Mouse (Mus musculus) limb, embryonic 10.5 days (tissue): ENCODE measurements around the gene Stoml1. TPM values are rescaled to one million over a fixed set of nuclear protein-coding genes. Genes with fewer than 3 reads are reported as not detected.

Experiments used
- DNase-seq: peaks from one replicate; pipeline ENCODE4 v3.0.0-alpha.2; 2017; ENCODE audit warnings: low spot score
- H3K27ac ChIP-seq: fragments of 300-500 bp; sonication (generic); 2 replicates; pipeline ENCODE4 v1.5.1; 2016; ENCODE audit warnings: mild to moderate bottlenecking
- H3K27me3 ChIP-seq: fragments of 300-500 bp; sonication (generic); 2 replicates; pipeline ENCODE4 v1.6.1; 2016; ENCODE audit warnings: low read depth, mild to moderate bottlenecking; ENCODE audit not compliant: poor library complexity, severe bottlenecking
- H3K36me3 ChIP-seq: fragments of 300-500 bp; sonication (generic); 2 replicates; pipeline ENCODE4 v1.6.1; 2016; ENCODE audit warnings: mild to moderate bottlenecking, moderate library complexity
- H3K4me1 ChIP-seq: fragments of 300-500 bp; sonication (generic); 2 replicates; pipeline ENCODE4 v1.6.1; 2016
- H3K4me3 ChIP-seq: fragments of 300-500 bp; sonication (generic); 2 replicates; pipeline ENCODE4 v1.5.1; 2016; ENCODE audit warnings: mild to moderate bottlenecking, moderate library complexity
- H3K9me3 ChIP-seq: fragments of 300-500 bp; sonication (generic); replicated peaks from 2 replicates; pipeline ENCODE4 v1.6.1; 2016; ENCODE audit warnings: mild to moderate bottlenecking
- WGBS: fragments of 180-500 bp; shearing (Covaris S2); methylation state at CpG from one replicate; pipeline ENCODE4 v1.1.7; 2016; 5-methylcytosine and 5-hydroxymethylcytosine counted together
- polyA plus RNA-seq: library from polyadenylated mRNA; unstranded; fragments of >200 nt; fragmentation: Nextera tagmentation; extraction: Ambion mirVana; gene quantifications from 2 replicates; pipeline ENCODE4 v1.2.1, GENCODE M21; 2016

Stoml1 gene
- polyA plus RNA-seq, 1 experiment from 2014 or later: 26.1 TPM

DNA sequence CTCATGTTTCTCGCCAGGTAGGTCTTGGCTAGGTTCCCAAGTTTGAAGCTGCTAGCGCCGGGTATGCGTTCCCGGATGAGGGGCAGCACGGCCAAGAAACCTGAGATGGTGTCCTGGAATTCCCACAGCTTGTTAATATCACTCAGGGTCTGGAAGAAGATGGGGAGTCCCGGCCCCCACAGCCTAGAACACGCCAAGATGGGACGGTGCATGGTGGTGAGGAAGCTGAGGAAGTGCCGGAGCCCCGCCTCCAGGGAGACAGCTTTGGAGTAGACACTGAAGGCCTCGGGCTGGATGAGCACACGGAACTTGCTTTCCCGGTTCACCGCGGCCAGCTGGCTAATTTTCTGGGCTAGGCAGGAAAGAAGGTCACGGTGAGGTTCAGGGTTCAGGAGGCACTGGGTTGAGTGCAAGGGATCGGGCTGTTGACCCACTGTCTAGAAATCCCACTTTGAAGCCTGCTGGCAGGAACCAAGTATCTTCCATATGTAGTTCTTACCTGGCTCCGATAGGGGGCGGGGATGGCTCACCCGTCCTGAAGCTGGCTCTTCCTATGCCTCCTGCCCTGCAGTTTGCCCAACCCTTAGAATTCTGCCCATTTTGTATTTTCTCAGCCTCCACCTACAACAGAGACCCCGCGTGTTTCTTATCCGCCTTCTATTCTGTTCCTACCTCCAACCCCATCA is 32.6 kb upstream of the Stoml1 start:
- Histone ChIP-seq H3K36me3 (peaks cover 54% of the 10 kb centered on the region), H3K27me3 (no peaks in the 10 kb centered on the region), H3K27ac (no peak overlapping the region), H3K4me1 (peaks cover 11% of the 10 kb centered on the region), H3K4me3 (no peak overlapping the region), H3K9me3 (no peaks in the 10 kb centered on the region)
- 74% methylated on average over 24 of the region's 24 CpGs for WGBS
- DNase-seq: peak; percentile 47

DNA sequence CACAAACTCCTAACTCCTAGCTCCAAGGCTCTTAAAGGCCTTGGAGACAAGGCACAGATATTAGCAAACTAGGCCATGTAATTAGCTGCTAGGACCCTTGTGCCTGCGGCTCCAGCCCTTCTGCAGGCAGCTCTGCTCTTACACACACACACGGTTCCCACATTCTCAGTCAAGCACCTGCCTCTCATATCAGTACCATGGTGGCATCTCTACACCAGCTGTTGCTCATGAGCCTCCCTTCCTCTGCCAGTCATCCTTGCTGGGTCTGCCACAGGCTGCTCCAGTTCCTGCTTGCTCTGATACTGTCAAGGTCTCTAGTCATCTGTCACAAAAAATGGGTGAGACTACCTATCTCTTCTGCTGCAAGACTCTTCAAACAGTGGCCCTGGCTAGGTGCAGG is 28.6 kb upstream of the Stoml1 start:
- Histone ChIP-seq H3K27ac (no peak overlapping the region), H3K27me3 (no peaks in the 10 kb centered on the region), H3K9me3 (no peaks in the 10 kb centered on the region), H3K4me1 (no peaks in the 10 kb centered on the region), H3K4me3 (no peak overlapping the region), H3K36me3 (peaks cover 84% of the 10 kb centered on the region)
- 93% methylated on average over 2 of the region's 2 CpGs for WGBS
- no peak for DNase-seq

DNA sequence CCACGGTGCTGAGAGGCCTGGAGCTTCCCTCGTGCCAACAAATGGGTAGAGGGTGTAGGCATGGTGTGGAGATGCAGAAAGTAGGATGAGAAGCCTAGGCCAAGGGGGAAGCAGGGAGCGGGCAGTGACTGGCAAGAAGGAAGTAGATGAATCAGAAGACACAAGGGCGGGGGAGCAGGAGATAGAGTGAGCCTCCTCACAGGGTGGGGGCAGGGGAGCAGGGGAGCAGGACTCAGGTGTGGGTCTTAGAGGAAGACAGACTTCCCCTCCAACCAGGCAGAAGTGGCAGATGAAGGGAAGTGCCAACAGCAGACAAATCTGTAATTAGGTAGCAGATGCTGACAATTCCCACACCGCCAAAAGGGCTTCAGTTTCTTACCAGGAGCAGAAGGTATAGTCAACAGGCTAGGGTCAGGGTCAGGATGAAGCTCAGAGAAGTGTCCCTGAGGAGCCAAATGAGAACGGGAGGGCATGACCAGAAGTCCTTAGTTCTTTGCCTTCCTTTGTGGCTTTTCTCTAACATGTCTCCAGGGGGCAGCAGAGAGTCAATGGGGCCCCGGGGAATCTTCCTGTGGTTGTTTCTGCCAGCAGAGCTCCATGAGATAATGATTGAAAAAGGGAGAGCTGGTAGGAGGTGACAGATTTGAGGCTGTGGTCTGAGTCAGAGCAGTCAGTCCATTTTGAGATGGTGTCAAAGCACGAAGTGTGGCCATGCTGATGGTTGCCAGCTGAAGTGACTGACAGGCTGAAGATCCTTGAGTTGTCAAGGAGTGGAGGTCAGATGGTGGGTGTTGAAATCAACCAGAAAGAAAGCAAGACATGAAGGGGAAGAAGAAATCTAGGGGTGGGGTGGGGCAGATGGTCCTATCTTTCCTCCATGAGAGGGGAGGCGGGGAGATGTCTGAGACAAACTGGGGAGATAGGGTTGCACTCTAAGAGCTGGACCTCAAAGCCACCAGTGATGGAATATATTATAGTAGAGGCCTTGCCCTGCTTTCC is 26.8 kb upstream of the Stoml1 start:
- Histone ChIP-seq H3K36me3 (peaks cover 87% of the 10 kb centered on the region), H3K27me3 (no peaks in the 10 kb centered on the region), H3K4me1 (no peaks in the 10 kb centered on the region), H3K4me3 (no peak overlapping the region), H3K9me3 (no peaks in the 10 kb centered on the region), H3K27ac (no peak overlapping the region)
- DNase-seq: peak; percentile 58
- WGBS: 66% methylated on average over 9 of the region's 9 CpGs

DNA sequence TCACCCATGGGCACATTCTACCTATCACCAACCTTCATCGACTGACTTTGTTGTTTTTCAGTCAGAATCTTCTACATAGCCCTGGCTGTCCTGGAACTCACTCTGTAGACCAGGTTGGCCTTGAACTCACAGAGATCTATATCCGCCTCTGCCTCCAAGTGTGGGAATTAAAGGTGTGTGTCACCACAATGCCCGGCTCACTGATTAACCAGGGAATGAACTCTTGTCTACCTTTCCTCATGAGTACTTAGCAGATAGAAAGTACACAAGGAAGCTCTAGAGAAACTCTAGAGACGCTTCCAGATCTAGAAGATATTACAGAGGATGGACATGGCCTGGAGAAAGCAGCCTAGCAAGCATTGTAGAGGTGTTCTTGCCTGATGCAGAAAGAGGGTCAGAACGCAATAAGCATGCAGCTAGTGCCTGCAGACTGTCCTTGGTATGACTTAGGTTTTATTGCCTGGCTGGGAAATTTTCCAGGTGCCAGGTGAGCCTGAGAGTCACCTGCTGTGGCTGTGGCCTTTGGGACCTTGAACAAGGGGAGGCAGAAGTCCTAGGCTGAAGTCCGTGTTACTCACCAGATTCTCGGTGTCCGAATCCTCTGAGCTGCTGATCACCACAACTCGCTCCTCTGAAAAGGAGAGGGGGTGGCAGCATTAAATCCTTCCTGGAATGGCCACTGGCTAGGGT is 24.0 kb upstream of the Stoml1 start:
- Histone ChIP-seq H3K36me3 (peaks cover 90% of the 10 kb centered on the region), H3K4me3 (no peak overlapping the region)
- 96% methylated on average over 9 of the region's 9 CpGs for WGBS

DNA sequence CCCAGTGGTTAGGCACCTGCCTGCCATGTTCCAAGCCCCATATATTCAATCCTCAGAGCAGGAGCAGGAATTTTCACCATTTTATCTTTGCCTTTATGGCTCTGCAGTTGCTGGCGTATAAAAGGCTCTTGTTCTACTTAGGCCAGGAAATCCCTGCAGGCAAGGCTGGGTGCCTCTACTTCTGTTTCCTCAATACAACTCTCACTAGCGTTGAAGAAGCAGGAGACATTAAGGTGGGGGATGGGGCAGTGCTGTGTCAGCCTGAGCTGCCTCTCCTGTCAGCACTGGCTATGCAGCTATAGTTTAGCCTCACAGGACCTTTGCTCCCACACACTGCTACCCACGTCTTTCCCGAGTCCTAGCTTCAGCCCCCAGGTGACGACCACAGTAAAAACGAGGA is 21.2 kb upstream of the Stoml1 start:
- Histone ChIP-seq H3K36me3 (peaks cover 81% of the 10 kb centered on the region), H3K27me3 (no peaks in the 10 kb centered on the region), H3K9me3 (no peaks in the 10 kb centered on the region), H3K4me3 (no peak overlapping the region), H3K4me1 (peaks cover 16% of the 10 kb centered on the region; the same call in 1 of the 2 replicates), H3K27ac (peak overlapping the region; percentile 7; the same call in 1 of the 2 replicates)
- DNase-seq: no peak
- WGBS: 75% methylated on average over 6 of the region's 6 CpGs

More for the DNA sequence above, 24.0 kb upstream of the Stoml1 start:
- Histone ChIP-seq H3K27ac (no peak overlapping the region; the same call in 1 of the 2 replicates), H3K4me1 (peaks cover 16% of the 10 kb centered on the region; the same call in 1 of the 2 replicates), H3K9me3 (no peaks in the 10 kb centered on the region), H3K27me3 (no peaks in the 10 kb centered on the region)
- DNase-seq: no peak

DNA sequence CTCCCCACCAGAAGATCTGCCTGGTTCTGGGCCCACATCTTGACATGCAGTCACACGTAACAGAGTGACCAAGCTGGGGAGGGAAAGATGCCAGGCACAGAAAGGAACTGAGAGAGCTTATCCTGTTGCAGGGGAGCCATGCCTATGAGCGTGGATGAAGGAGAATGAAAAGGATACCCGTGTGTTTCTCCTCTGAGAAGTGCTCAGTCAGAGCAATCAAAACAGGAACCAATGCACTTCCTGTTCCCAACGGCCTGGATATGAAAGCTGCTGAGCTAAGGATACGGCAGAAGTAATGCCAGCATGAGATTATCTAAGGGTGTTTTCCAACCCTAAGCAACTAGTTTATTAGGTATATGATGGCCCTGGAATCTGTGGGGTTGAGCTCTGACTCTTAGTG is 20.6 kb upstream of the Stoml1 start:
- H3K27me3 ChIP-seq: no peaks in the 10 kb centered on the region
- 79% methylated on average over 5 of the region's 5 CpGs for WGBS
- H3K27ac ChIP-seq: peak overlapping the region; percentile 7; the same call in 1 of the 2 replicates
- H3K4me3 ChIP-seq: no peak overlapping the region
- no peaks in the 10 kb centered on the region for H3K9me3 ChIP-seq
- H3K36me3 ChIP-seq: peaks cover 77% of the 10 kb centered on the region
- DNase-seq: no peak
- peaks cover 16% of the 10 kb centered on the region; the same call in 1 of the 2 replicates for H3K4me1 ChIP-seq

DNA sequence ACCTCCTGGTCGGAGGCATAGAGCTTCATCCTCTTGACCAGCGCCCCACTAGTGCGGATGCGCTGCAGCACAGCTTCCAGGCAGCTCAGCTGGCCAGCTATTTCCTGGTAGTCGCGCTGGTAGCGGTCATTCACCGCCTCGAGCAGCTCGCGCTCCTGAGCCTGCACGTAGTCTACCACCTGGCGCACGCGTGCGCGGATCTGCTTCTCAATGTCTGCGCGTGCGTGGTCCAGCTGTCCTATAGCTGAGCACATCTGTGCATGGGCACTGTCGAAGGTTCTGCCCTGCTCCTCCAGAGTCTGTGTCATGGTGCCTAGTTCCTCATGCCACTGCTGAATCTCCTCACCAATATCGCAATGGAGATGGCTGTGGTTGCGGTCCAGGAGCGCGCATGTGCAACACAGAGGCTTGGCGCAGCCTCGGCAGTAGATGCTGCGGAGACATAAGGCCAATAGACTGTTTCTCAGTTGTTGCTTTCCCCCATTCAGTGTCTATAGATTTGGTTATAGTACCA is 18.4 kb upstream of the Stoml1 start:
- WGBS: 97% methylated on average over 28 of the region's 28 CpGs
- H3K36me3 ChIP-seq: peaks cover 56% of the 10 kb centered on the region
- H3K27me3 ChIP-seq: no peaks in the 10 kb centered on the region
- no peak overlapping the region for H3K27ac ChIP-seq
- peaks cover 16% of the 10 kb centered on the region; the same call in 1 of the 2 replicates for H3K4me1 ChIP-seq
- H3K9me3 ChIP-seq: no peaks in the 10 kb centered on the region
- DNase-seq: no peak
- H3K4me3 ChIP-seq: no peak overlapping the region

DNA sequence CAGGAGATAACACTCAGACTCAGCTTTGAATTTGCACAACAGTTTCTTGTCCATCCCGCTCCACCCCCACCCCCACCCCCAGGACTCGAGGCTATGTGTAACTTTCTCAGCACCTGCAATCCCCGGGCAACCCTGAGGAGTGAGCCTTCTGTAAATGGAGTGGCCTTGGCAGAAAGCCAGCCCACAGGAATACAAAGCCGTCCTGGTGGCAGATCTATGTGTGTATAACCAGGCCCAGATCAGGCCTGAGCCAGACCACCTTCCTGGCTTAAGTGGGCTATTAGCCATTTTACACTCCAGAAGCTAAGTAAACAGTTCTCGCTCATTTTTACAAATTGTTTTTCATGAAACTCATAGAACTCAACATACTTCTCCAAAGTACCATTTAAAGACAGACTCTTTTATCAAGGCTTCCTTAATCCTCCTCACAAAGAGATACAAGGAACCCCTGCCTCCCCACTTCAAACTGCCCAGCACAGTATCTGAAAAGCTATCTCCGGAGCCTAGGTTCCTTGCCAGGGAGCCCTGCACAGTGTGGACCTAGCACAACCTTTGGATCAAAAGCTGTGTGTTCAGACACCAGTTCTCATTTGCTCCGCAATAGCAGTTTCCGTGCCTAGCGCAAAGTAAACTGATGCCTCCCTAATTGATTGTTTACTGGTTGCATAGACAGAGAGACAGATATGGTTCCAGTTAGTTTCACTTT is 11.0 kb upstream of the Stoml1 start:
- Histone ChIP-seq H3K27me3 (no peaks in the 10 kb centered on the region), H3K9me3 (no peaks in the 10 kb centered on the region), H3K4me1 (peaks cover 10% of the 10 kb centered on the region), H3K36me3 (peaks cover 31% of the 10 kb centered on the region), H3K4me3 (no peak overlapping the region), H3K27ac (no peak overlapping the region)
- DNase-seq: no peak
- 70% methylated on average over 9 of the region's 9 CpGs for WGBS

DNA sequence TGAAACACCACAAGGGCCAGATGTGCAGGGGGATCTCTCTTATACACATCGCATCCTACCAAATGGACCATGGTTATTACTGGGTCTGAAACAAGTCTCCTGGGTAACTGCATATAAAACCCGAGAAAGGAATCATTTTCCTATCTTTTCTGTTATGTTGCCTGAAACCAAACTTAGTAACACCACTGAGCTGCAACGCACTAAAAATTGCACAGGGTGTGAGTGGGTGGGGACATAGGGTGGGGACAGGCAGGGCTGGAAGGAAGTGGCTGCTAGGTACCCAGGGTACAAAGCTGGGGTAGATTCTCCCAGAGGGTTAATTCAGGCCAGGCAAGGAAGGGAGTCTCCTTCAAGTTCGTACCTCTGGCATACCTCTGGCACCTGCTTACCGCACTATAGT is 10.3 kb upstream of the Stoml1 start:
- H3K4me3 ChIP-seq: no peak overlapping the region
- WGBS: 89% methylated on average over 5 of the region's 5 CpGs
- no peak overlapping the region for H3K27ac ChIP-seq
- H3K9me3 ChIP-seq: no peaks in the 10 kb centered on the region
- H3K36me3 ChIP-seq: peaks cover 31% of the 10 kb centered on the region
- H3K27me3 ChIP-seq: no peaks in the 10 kb centered on the region
- no peak for DNase-seq
- H3K4me1 ChIP-seq: peaks cover 18% of the 10 kb centered on the region

DNA sequence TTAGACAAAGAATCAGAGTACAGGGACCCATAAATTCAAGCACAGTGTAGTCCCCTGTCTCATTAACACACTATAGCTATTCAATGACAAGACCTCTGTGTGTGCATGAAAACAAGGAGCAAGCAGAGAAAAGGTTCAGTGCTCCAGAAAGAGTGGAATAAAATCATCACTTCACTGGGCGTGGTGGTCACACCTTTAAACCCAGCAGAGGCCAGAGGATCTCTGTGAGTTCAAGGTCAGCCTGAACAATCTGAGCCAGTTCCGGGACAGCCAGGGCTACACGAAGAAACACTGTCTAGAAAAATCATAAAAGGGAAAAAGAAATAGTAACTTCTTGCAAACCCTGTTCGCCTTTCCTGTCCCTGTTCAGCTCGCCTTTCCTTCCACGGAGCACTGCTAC is 9.3 kb upstream of the Stoml1 start:
- WGBS: 90% methylated on average over 6 of the region's 6 CpGs
- Histone ChIP-seq H3K27me3 (no peaks in the 10 kb centered on the region), H3K4me3 (no peak overlapping the region), H3K9me3 (no peaks in the 10 kb centered on the region), H3K36me3 (peaks cover 31% of the 10 kb centered on the region), H3K27ac (no peak overlapping the region), H3K4me1 (peaks cover 26% of the 10 kb centered on the region)
- no peak for DNase-seq

DNA sequence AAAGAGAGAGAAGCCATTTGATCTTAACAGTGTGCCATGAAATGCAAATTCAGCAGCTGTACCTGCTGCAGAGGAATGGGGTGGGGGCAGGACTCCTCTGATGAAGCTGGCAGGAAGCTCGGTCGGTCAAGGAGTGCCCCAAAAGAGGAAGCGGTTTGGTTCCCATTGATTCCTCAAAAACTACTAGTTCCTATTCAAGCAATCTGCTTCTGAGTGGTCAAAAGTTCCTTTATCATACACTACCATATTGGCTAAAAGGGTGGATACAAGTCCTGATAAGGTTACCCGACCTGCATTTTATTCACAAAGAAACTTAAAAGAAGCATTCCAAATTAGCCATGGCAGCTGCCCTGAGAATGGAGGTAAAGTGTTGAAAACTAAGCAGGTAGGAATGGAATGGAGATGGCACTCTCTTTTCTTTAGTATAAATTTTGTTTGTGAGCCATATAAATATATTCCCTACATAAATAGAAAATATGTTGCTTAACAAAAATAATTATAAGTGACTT is 6.8 kb upstream of the Stoml1 start:
- no peaks in the 10 kb centered on the region for H3K9me3 ChIP-seq
- 53% methylated on average over 4 of the region's 4 CpGs for WGBS

More for the DNA sequence above, 6.8 kb upstream of the Stoml1 start:
- Histone ChIP-seq H3K4me1 (peaks cover 45% of the 10 kb centered on the region), H3K4me3 (no peak overlapping the region), H3K27me3 (no peaks in the 10 kb centered on the region), H3K27ac (no peak overlapping the region), H3K36me3 (peaks cover 23% of the 10 kb centered on the region)
- no peak for DNase-seq
